Mouse (Mus musculus) limb, embryonic 12.5 days (tissue): ENCODE results near the gene Tmem141. TPM values are rescaled to one million over a fixed set of nuclear protein-coding genes. Genes with fewer than 3 reads are reported as not detected.

ENCODE experiments used
- ATAC-seq: fragments of 200-750 bp; cut with Nextera tagmentation; 2 replicates; pipeline ENCODE4 v1.8.0; 2017; ENCODE audit warnings: low read depth, moderate TSS enrichment; ENCODE audit not compliant: insufficient number of reproducible peaks, insufficient read depth, low FRiP score, low TSS enrichment
- H3K27ac ChIP-seq: fragments of 300-500 bp; sonication (generic); 2 replicates; pipeline ENCODE4 v1.5.1; 2016; ENCODE audit warnings: mild to moderate bottlenecking, moderate library complexity
- H3K27me3 ChIP-seq: fragments of 300-500 bp; sonication (generic); 2 replicates; pipeline ENCODE4 v1.6.1; 2016; ENCODE audit warnings: mild to moderate bottlenecking, moderate library complexity
- H3K36me3 ChIP-seq: fragments of 300-500 bp; sonication (generic); 2 replicates; pipeline ENCODE4 v1.6.1; 2016; ENCODE audit warnings: mild to moderate bottlenecking, moderate library complexity
- H3K4me1 ChIP-seq: fragments of 300-500 bp; sonication (generic); replicated peaks from 2 replicates; pipeline ENCODE4 v1.6.1; 2016
- H3K4me2 ChIP-seq: fragments of 300-500 bp; sonication (generic); 2 replicates; pipeline ENCODE4 v1.6.1; 2016; ENCODE audit warnings: mild to moderate bottlenecking, moderate library complexity
- H3K4me3 ChIP-seq: fragments of 300-500 bp; sonication (generic); replicated peaks from 2 replicates; pipeline ENCODE4 v1.5.1; 2016; ENCODE audit warnings: mild to moderate bottlenecking
- H3K9ac ChIP-seq: fragments of 300-500 bp; sonication (generic); replicated peaks from 2 replicates; pipeline ENCODE4 v1.6.1; 2016; ENCODE audit warnings: mild to moderate bottlenecking, moderate library complexity
- H3K9me3 ChIP-seq: fragments of 300-500 bp; sonication (generic); 2 replicates; pipeline ENCODE4 v1.6.1; 2016; ENCODE audit warnings: mild to moderate bottlenecking, moderate library complexity
- WGBS: fragments of 180-500 bp; shearing (Covaris S2); methylation state at CpG from one replicate; pipeline ENCODE4 v1.1.7; 2016; 5-methylcytosine and 5-hydroxymethylcytosine counted together
- polyA plus RNA-seq: library from polyadenylated mRNA; unstranded; fragments of >200 nt; fragmentation: Nextera tagmentation; extraction: Ambion mirVana; gene quantifications from 2 replicates; pipeline ENCODE4 v1.2.1, GENCODE M21; 2016

The Tmem141 gene
- polyA plus RNA-seq = 21.9 and 22.6 TPM in 2 replicates

GRCm38 (mm10) chr2:25621229-25622200 is at the start of gene Tmem141:
Gene Tmem141, minus strand, starts transcription at chr2:25622005.
- peaks cover 40% of the 10 kb centered on the region for H3K27me3 ChIP-seq
- peak within 1 kb of the TSS; percentile 66 for H3K27ac ChIP-seq
- H3K4me2 ChIP-seq = peak within 1 kb of the TSS; percentile 78
- peaks cover 12% of the 10 kb centered on the region for H3K4me1 ChIP-seq
- peak within 1 kb of the TSS; percentile 65 for H3K9ac ChIP-seq
- 5% methylated on average over 34 of the region's 34 CpGs for WGBS
- no peaks in the 10 kb centered on the region for H3K36me3 ChIP-seq
- H3K4me3 ChIP-seq = peak within 1 kb of the TSS; percentile 53
- no peaks in the 10 kb centered on the region for H3K9me3 ChIP-seq
- peak; percentile 89 for ATAC-seq

DNA sequence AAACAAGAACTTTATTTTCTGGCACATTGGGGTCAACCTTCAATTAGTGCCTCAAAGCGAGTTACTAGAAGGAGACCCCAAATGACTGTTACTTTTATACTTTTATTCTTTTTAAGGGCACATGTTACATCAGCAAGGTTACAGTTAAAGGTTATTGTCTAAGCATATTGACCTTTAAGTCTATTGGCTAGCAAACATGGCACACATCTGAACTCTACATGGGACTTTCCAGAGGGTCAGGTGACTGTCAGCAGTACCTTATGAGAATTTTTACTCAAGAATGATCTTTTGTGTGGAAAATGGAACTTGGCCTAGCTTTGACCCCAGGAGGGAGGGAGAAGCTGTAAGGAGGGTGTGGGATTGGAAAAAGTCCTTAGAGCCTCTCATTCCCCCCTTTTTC is 44.7 kb upstream of the Tmem141 start:
- ATAC-seq = no peak
- Histone ChIP-seq H3K27ac (no peak overlapping the region), H3K27me3 (no peaks in the 10 kb centered on the region), H3K36me3 (no peaks in the 10 kb centered on the region), H3K4me2 (no peak overlapping the region), H3K9me3 (no peaks in the 10 kb centered on the region), H3K4me3 (no peak overlapping the region), H3K9ac (no peak overlapping the region), H3K4me1 (no peaks in the 10 kb centered on the region)
- 73% methylated on average over 1 of the region's 1 CpGs for WGBS

GRCm38 (mm10) chr2:25664125-25664524 is 42.3 kb upstream of the Tmem141 start:
- no peak for ATAC-seq
- WGBS = 79% methylated on average over 5 of the region's 5 CpGs
- Histone ChIP-seq H3K9ac (no peak overlapping the region), H3K9me3 (no peaks in the 10 kb centered on the region), H3K4me1 (no peaks in the 10 kb centered on the region), H3K4me3 (no peak overlapping the region), H3K36me3 (no peaks in the 10 kb centered on the region), H3K27ac (no peak overlapping the region), H3K4me2 (no peak overlapping the region), H3K27me3 (no peaks in the 10 kb centered on the region)

DNA sequence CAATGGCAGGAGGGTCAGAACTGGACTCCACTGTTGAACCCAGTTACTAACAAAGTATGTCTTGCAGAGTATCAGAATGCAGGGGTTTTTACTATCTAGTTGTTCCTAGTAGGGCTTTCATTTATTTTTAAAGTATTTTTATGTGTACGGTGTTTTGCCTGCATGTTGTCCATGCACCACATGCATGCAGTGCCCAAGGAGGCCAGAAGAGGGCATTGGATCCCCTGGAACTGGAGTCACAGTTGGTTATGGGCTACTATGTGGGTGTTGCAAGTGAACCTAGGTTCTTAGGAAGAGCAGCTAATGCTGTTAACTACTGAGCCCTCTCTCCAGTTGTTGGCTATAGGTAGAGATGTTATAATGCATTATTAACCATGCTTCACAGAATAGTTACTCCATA is 41.7 kb upstream of the Tmem141 start:
- no peak for ATAC-seq
- Histone ChIP-seq H3K9ac (no peak overlapping the region), H3K27me3 (no peaks in the 10 kb centered on the region), H3K9me3 (no peaks in the 10 kb centered on the region), H3K36me3 (no peaks in the 10 kb centered on the region), H3K4me2 (no peak overlapping the region), H3K4me3 (no peak overlapping the region), H3K4me1 (no peaks in the 10 kb centered on the region), H3K27ac (no peak overlapping the region)
- WGBS = 61% methylated on average over 1 of the region's 1 CpGs

GRCm38 (mm10) chr2:25661245-25661970 is 39.6 kb upstream of the Tmem141 start:
- Histone ChIP-seq H3K27me3 (no peaks in the 10 kb centered on the region), H3K9ac (no peak overlapping the region), H3K9me3 (no peaks in the 10 kb centered on the region), H3K4me1 (no peaks in the 10 kb centered on the region), H3K4me2 (no peak overlapping the region), H3K27ac (no peak overlapping the region), H3K36me3 (no peaks in the 10 kb centered on the region), H3K4me3 (no peak overlapping the region)
- 80% methylated on average over 6 of the region's 6 CpGs for WGBS
- ATAC-seq = no peak

DNA sequence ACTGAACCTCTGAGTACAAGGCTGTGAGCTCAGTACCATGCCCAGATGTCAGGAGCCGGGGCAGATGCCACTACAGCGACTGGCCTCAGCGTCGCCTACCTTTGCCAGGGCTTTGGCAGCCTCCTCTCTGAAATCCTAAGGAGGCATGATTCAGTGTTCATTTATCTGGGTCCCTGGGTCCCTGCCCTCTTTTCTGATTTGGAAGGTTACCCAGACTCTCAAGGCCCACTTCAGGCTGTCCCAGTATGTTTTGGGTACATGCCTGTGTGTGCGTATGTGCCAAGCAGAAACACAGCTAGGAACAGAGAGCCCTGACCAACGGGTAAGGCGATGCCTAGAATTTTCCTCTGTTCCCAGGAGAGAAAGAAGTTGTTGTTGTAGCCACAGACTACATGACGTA is 38.5 kb upstream of the Tmem141 start:
- H3K27me3 ChIP-seq = peaks cover 3% of the 10 kb centered on the region; the same call in 1 of the 2 replicates
- H3K9me3 ChIP-seq = no peaks in the 10 kb centered on the region
- no peaks in the 10 kb centered on the region for H3K4me1 ChIP-seq
- no peak overlapping the region for H3K9ac ChIP-seq
- ATAC-seq = no peak
- no peak overlapping the region for H3K4me3 ChIP-seq
- WGBS = 91% methylated on average over 8 of the region's 8 CpGs
- no peaks in the 10 kb centered on the region for H3K36me3 ChIP-seq
- no peak overlapping the region for H3K4me2 ChIP-seq
- no peak overlapping the region for H3K27ac ChIP-seq

- no peak for ATAC-seq
- Histone ChIP-seq H3K4me2 (no peak within 1 kb of the TSS), H3K27ac (no peak within 1 kb of the TSS), H3K4me1 (no peaks in the 10 kb centered on the region), H3K27me3 (peaks cover 3% of the 10 kb centered on the region; the same call in 1 of the 2 replicates), H3K36me3 (no peaks in the 10 kb centered on the region), H3K9ac (no peak within 1 kb of the TSS), H3K9me3 (no peaks in the 10 kb centered on the region), H3K4me3 (no peak within 1 kb of the TSS)
Measured at GRCm38 (mm10) chr2:25657652-25658051, 35.8 kb upstream of the Tmem141 start, which contains the start of gene Lcn5. Gene Lcn5, plus strand, starts transcription at chr2:25657952.

GRCm38 (mm10) chr2:25657246-25657645 is 35.4 kb upstream of the Tmem141 start:
- Histone ChIP-seq H3K9ac (no peak overlapping the region), H3K4me2 (no peak overlapping the region), H3K27ac (no peak overlapping the region), H3K36me3 (no peaks in the 10 kb centered on the region), H3K9me3 (no peaks in the 10 kb centered on the region), H3K4me3 (no peak overlapping the region), H3K4me1 (no peaks in the 10 kb centered on the region), H3K27me3 (peaks cover 3% of the 10 kb centered on the region; the same call in 1 of the 2 replicates)
- WGBS = 92% methylated on average over 4 of the region's 4 CpGs
- no peak for ATAC-seq

DNA sequence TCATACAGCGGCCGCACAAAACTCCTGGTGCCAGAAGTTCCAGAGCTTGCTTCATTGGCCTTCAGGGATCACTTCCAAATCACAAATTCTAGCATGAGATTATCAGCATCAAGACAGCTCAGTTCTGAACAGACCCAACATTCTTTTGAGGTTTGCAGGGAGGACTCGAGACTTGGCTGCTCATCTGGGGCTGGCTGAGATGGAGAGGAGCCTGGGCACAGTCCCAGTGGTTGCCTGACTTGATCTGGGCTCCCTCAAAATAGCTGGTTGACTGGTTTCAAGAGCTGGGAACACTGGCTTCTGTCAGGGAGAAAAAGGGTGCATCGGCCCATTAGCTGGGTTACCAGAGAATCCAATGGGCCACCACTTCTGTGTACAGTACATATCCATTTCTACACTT is 34.9 kb upstream of the Tmem141 start:
- Histone ChIP-seq H3K27ac (no peak overlapping the region), H3K9ac (no peak overlapping the region), H3K4me2 (no peak overlapping the region), H3K36me3 (no peaks in the 10 kb centered on the region), H3K4me1 (no peaks in the 10 kb centered on the region), H3K27me3 (peaks cover 3% of the 10 kb centered on the region; the same call in 1 of the 2 replicates), H3K4me3 (no peak overlapping the region), H3K9me3 (no peaks in the 10 kb centered on the region)
- ATAC-seq = no peak
- WGBS = 75% methylated on average over 4 of the region's 4 CpGs

- Histone ChIP-seq H3K9ac (no peak overlapping the region), H3K4me1 (no peaks in the 10 kb centered on the region), H3K36me3 (no peaks in the 10 kb centered on the region), H3K9me3 (no peaks in the 10 kb centered on the region), H3K4me3 (no peak overlapping the region), H3K27me3 (peaks cover 6% of the 10 kb centered on the region; the same call in 1 of the 2 replicates), H3K4me2 (no peak overlapping the region), H3K27ac (no peak overlapping the region)
- WGBS = 74% methylated on average over 1 of the region's 1 CpGs
- no peak for ATAC-seq
Measured at GRCm38 (mm10) chr2:25654502-25654901, 32.7 kb upstream of the Tmem141 start.

GRCm38 (mm10) chr2:25652902-25653301 is 31.1 kb upstream of the Tmem141 start, which contains the start of gene Lcn8:
Gene Lcn8, plus strand, starts transcription at chr2:25653120.
- Histone ChIP-seq H3K27ac (no peak within 1 kb of the TSS), H3K4me1 (no peaks in the 10 kb centered on the region), H3K9me3 (no peaks in the 10 kb centered on the region), H3K4me3 (no peak within 1 kb of the TSS), H3K4me2 (no peak within 1 kb of the TSS), H3K36me3 (no peaks in the 10 kb centered on the region), H3K27me3 (peaks cover 6% of the 10 kb centered on the region; the same call in 1 of the 2 replicates), H3K9ac (no peak within 1 kb of the TSS)
- whole genome bisulfite sequencing = 78% methylated on average over 2 of the region's 2 CpGs
- ATAC-seq = no peak
